Mouse (Mus musculus) liver, postnatal 0 days (tissue): ENCODE data around the gene Olfr1377. TPM values are rescaled to one million over a fixed set of nuclear protein-coding genes. Genes with fewer than 3 reads are reported as not detected.
A peak's percentile ranks its signal among the peaks of the same experiment; 100 is the strongest.

Source experiments
- ATAC-seq: fragments of 200-750 bp; cut with Nextera tagmentation; 2 replicates; pipeline ENCODE4 v1.8.0; 2017; ENCODE audit warnings: mild to moderate bottlenecking, moderate library complexity
- DNase-seq: peaks from one replicate; pipeline ENCODE4 v3.0.0-alpha.2; 2016
- H3K27ac ChIP-seq: fragments of 300-500 bp; sonication (generic); 2 replicates; pipeline ENCODE4 v1.5.1; 2014; ENCODE audit warnings: antibody characterized with exemption, moderate library complexity, mild to moderate bottlenecking, low read depth
- H3K27me3 ChIP-seq: fragments of 300-500 bp; sonication (generic); 2 replicates; pipeline ENCODE4 v1.6.1; 2014; ENCODE audit warnings: low read length, control low read depth, mixed read lengths; ENCODE audit not compliant: insufficient read depth
- H3K36me3 ChIP-seq: fragments of 300-500 bp; sonication (generic); replicated peaks from 2 replicates; pipeline ENCODE4 v1.6.1; 2014; ENCODE audit warnings: mild to moderate bottlenecking, control low read depth, low read length, moderate library complexity, mixed read lengths; ENCODE audit not compliant: insufficient read depth
- H3K4me1 ChIP-seq: fragments of 300-500 bp; sonication (generic); 2 replicates; pipeline ENCODE4 v1.6.1; 2014; ENCODE audit warnings: antibody characterized with exemption, mild to moderate bottlenecking, control low read depth; ENCODE audit not compliant: insufficient read depth
- H3K4me2 ChIP-seq: fragments of 300-500 bp; sonication (generic); 2 replicates; pipeline ENCODE4 v1.6.1; 2014; ENCODE audit warnings: low read depth, mild to moderate bottlenecking, low read length, moderate library complexity, mixed read lengths
- H3K4me3 ChIP-seq: fragments of 300-500 bp; sonication (generic); 2 replicates; pipeline ENCODE4 v1.5.1; 2014; ENCODE audit warnings: low read depth, low read length
- H3K9ac ChIP-seq: fragments of 300-500 bp; sonication (generic); replicated peaks from 2 replicates; pipeline ENCODE4 v1.6.1; 2014; ENCODE audit warnings: mild to moderate bottlenecking, moderate library complexity
- H3K9me3 ChIP-seq: fragments of 300-500 bp; sonication (generic); 2 replicates; pipeline ENCODE4 v1.6.1; 2016; ENCODE audit warnings: mild to moderate bottlenecking, control low read depth, low read length, mixed read lengths
- CTCF ChIP-seq: sonication (generic); IDR thresholded peaks from 2 replicates; pipeline ENCODE4 v1.5.1; 2016; ENCODE audit warnings: antibody characterized with exemption, low read depth
- EP300 ChIP-seq: IDR thresholded peaks from 2 replicates; pipeline ENCODE4 v1.6.1; 2016; ENCODE audit warnings: antibody characterized with exemption, low read depth, mild to moderate bottlenecking
- WGBS: fragments of 180-500 bp; shearing (Covaris S2); extraction: QIAGEN DNeasy Blood & Tissue Kit; methylation state at CpG from one replicate; pipeline ENCODE4 v1.1.7; 2014; ENCODE audit not compliant: insufficient replicate concordance; 5-methylcytosine and 5-hydroxymethylcytosine counted together
- polyA plus RNA-seq: library from polyadenylated mRNA; unstranded; fragments of >200 nt; fragmentation: Nextera tagmentation; extraction: Ambion mirVana; gene quantifications from 2 replicates; pipeline ENCODE4 v1.2.1, GENCODE M21; 2015

Olfr1377 gene
- polyA plus RNA-seq, 1 experiment from 2014 or later, result not detected

GRCm38 (mm10) chr11:50952290-50952689, 29.5 kb upstream of the Olfr1377 start:
- WGBS, result 57% methylated on average over 14 of the region's 14 CpGs
- Histone ChIP-seq H3K4me1 (no peaks in the 10 kb centered on the region), H3K4me2 (no peak overlapping the region), H3K36me3 (no peaks in the 10 kb centered on the region), H3K9ac (no peak overlapping the region), H3K27ac (no peak overlapping the region), H3K27me3 (no peaks in the 10 kb centered on the region), H3K4me3 (no peak overlapping the region), H3K9me3 (no peaks in the 10 kb centered on the region)
- DNase-seq (peak; percentile 42), ATAC-seq (peak; percentile 66)
- no peak for TF ChIP-seq EP300
- TF ChIP-seq CTCF, result no peak

GRCm38 (mm10) chr11:50953665-50954064, 28.1 kb upstream of the Olfr1377 start, which contains the start of gene Prop1:
Gene Prop1 (minus strand): TSS chr11:50953765.
- TF ChIP-seq EP300 (no peak), CTCF (no peak)

GRCm38 (mm10) chr11:50964886-50965285, 16.9 kb upstream of the Olfr1377 start:
- Histone ChIP-seq H3K4me2 (no peak overlapping the region), H3K27ac (no peak overlapping the region), H3K4me3 (no peak overlapping the region), H3K36me3 (no peaks in the 10 kb centered on the region), H3K27me3 (no peaks in the 10 kb centered on the region), H3K9me3 (no peaks in the 10 kb centered on the region), H3K4me1 (no peaks in the 10 kb centered on the region), H3K9ac (no peak overlapping the region)
- no peak for TF ChIP-seq EP300
- no peak for TF ChIP-seq CTCF
- no peak for ATAC-seq
- 30% methylated on average over 2 of the region's 2 CpGs for WGBS
- DNase-seq, result no peak

More at GRCm38 (mm10) chr11:50953665-50954064, 28.1 kb upstream of the Olfr1377 start, which contains the start of gene Prop1:
- WGBS, result 62% methylated on average over 6 of the region's 6 CpGs
- Histone ChIP-seq H3K4me3 (no peak within 1 kb of the TSS), H3K27me3 (no peaks in the 10 kb centered on the region), H3K9ac (no peak within 1 kb of the TSS), H3K4me2 (no peak within 1 kb of the TSS), H3K36me3 (no peaks in the 10 kb centered on the region), H3K9me3 (no peaks in the 10 kb centered on the region), H3K4me1 (no peaks in the 10 kb centered on the region), H3K27ac (no peak within 1 kb of the TSS)
- ATAC-seq (no peak), DNase-seq (no peak)

- ATAC-seq (no peak), DNase-seq (no peak)
- H3K9me3 ChIP-seq, result no peaks in the 10 kb centered on the region
- WGBS, result 81% methylated on average over 11 of the region's 11 CpGs
- H3K9ac ChIP-seq, result no peak within 1 kb of the TSS
- H3K4me1 ChIP-seq, result no peaks in the 10 kb centered on the region
- no peaks in the 10 kb centered on the region for H3K36me3 ChIP-seq
- H3K27me3 ChIP-seq, result no peaks in the 10 kb centered on the region
- no peak within 1 kb of the TSS for H3K4me3 ChIP-seq
- no peak for TF ChIP-seq EP300
- no peak for TF ChIP-seq CTCF
- H3K4me2 ChIP-seq, result no peak within 1 kb of the TSS
- H3K27ac ChIP-seq, result no peak within 1 kb of the TSS
Measured at GRCm38 (mm10) chr11:50966230-50966629, 15.5 kb upstream of the Olfr1377 start, which contains the start of gene Olfr1378. Gene Olfr1378 (plus strand): TSS chr11:50966530.

GRCm38 (mm10) chr11:50977216-50977615, 4.6 kb upstream of the Olfr1377 start:
- Histone ChIP-seq H3K36me3 (no peaks in the 10 kb centered on the region), H3K4me1 (no peaks in the 10 kb centered on the region), H3K27ac (no peak overlapping the region), H3K27me3 (no peaks in the 10 kb centered on the region), H3K9me3 (no peaks in the 10 kb centered on the region; the same call in 1 of the 2 replicates), H3K9ac (no peak overlapping the region), H3K4me2 (no peak overlapping the region), H3K4me3 (no peak overlapping the region)
- WGBS, result 60% methylated on average over 4 of the region's 4 CpGs
- DNase-seq (peak; percentile 17), ATAC-seq (no peak)
- TF ChIP-seq CTCF (peak; percentile 24; the same call in 1 of the 2 replicates), EP300 (no peak)

GRCm38 (mm10) chr11:51003296-51003695, 21.5 kb downstream of the Olfr1377 start, which contains the start of gene Olfr51:
Gene Olfr51 (plus strand): TSS chr11:51003596.
- H3K4me3 ChIP-seq, result no peak within 1 kb of the TSS
- H3K36me3 ChIP-seq, result no peaks in the 10 kb centered on the region
- H3K9ac ChIP-seq, result no peak within 1 kb of the TSS
- H3K4me1 ChIP-seq, result no peaks in the 10 kb centered on the region
- no peak for ATAC-seq
- no peaks in the 10 kb centered on the region for H3K9me3 ChIP-seq
- no peak within 1 kb of the TSS for H3K4me2 ChIP-seq
- WGBS, result 62% methylated on average over 5 of the region's 5 CpGs
- H3K27me3 ChIP-seq, result no peaks in the 10 kb centered on the region
- no peak for DNase-seq
- TF ChIP-seq EP300 (no peak), CTCF (no peak)
- H3K27ac ChIP-seq, result no peak within 1 kb of the TSS
